Mouse (Mus musculus): Measurements from ENCODE around the gene Trim47. TPM values are rescaled to one million over a fixed set of nuclear protein-coding genes. Genes with fewer than 3 reads are reported as not detected.
"Not testable (repeated sequence)": the region's sequence is repeated elsewhere in the genome, so short reads cannot be mapped to it uniquely, and the experiment has no call there.

The Trim47 gene
- polyA plus RNA-seq, 1 experiment from 2014 or later, result 7.7 TPM

GRCm38 (mm10) chr11:116103572-116103971 lies 23.4 kb downstream of the Trim47 start:
- H3K36me3 ChIP-seq, result no peaks in the 10 kb centered on the region
- no peak overlapping the region for H3K4me2 ChIP-seq (replicated peaks)
- no peak overlapping the region for H3K4me3 ChIP-seq
- ATAC-seq (replicated peaks), result no peak
- no peak overlapping the region for H3K9ac ChIP-seq (replicated peaks)
- H3K27ac ChIP-seq (replicated peaks), result 0 out of 2 replicates have a peak overlapping the region, but pooled peaks have one; percentile 5
- H3K4me1 ChIP-seq, result peaks cover 41% of the 10 kb centered on the region
- H3K9me3 ChIP-seq, result no peaks in the 10 kb centered on the region
- peaks cover 32% of the 10 kb centered on the region for H3K27me3 ChIP-seq
- WGBS, result 72% methylated on average over 12 of the region's 12 CpGs

- no peaks in the 10 kb centered on the region for H3K36me3 ChIP-seq
- no peak overlapping the region for H3K9ac ChIP-seq (replicated peaks)
- H3K4me2 ChIP-seq (replicated peaks), result no peak overlapping the region
- peaks cover 31% of the 10 kb centered on the region for H3K4me1 ChIP-seq
- WGBS, result 38% methylated on average over 3 of the region's 4 CpGs
- H3K9me3 ChIP-seq, result no peaks in the 10 kb centered on the region
- H3K27ac ChIP-seq (replicated peaks), result peak overlapping the region; percentile 80
- H3K27me3 ChIP-seq, result peaks cover 21% of the 10 kb centered on the region
- no peak; the same call in 1 of the 2 replicates for ATAC-seq (replicated peaks)
- no peak overlapping the region for H3K4me3 ChIP-seq
Observed at GRCm38 (mm10) chr11:116102472-116102871, 24.5 kb downstream of the Trim47 start.

- peak; percentile 87 for ATAC-seq (replicated peaks)
- no peak overlapping the region for H3K4me2 ChIP-seq (replicated peaks)
- WGBS, result 7% methylated on average over 11 of the region's 11 CpGs
Observed at GRCm38 (mm10) chr11:116101931-116102381, 25.1 kb downstream of the Trim47 start.

GRCm38 (mm10) chr11:116100839-116101238 lies 26.2 kb downstream of the Trim47 start:
- H3K27ac ChIP-seq (replicated peaks), result peak overlapping the region; percentile 80
- peaks cover 5% of the 10 kb centered on the region for H3K27me3 ChIP-seq
- no peak overlapping the region for H3K4me2 ChIP-seq (replicated peaks)
- no peak overlapping the region for H3K9ac ChIP-seq (replicated peaks)
- H3K4me1 ChIP-seq, result peaks cover 24% of the 10 kb centered on the region
- H3K9me3 ChIP-seq, result no peaks in the 10 kb centered on the region
- H3K36me3 ChIP-seq, result no peaks in the 10 kb centered on the region
- ATAC-seq (replicated peaks), result no peak
- WGBS, result 83% methylated on average over 7 of the region's 7 CpGs
- H3K4me3 ChIP-seq, result no peak overlapping the region

More at GRCm38 (mm10) chr11:116101931-116102381, 25.1 kb downstream of the Trim47 start:
- peaks cover 16% of the 10 kb centered on the region for H3K27me3 ChIP-seq
- H3K4me3 ChIP-seq, result no peak overlapping the region
- H3K4me1 ChIP-seq, result peaks cover 28% of the 10 kb centered on the region
- no peaks in the 10 kb centered on the region for H3K36me3 ChIP-seq
- no peaks in the 10 kb centered on the region for H3K9me3 ChIP-seq
- H3K27ac ChIP-seq (replicated peaks), result peak overlapping the region; percentile 80
- H3K9ac ChIP-seq (replicated peaks), result no peak overlapping the region; the same call in 1 of the 2 replicates

- H3K4me1 ChIP-seq, result peaks cover 24% of the 10 kb centered on the region
- no peak overlapping the region for H3K4me2 ChIP-seq (replicated peaks)
- no peaks in the 10 kb centered on the region for H3K9me3 ChIP-seq
- H3K9ac ChIP-seq (replicated peaks), result no peak overlapping the region
- H3K4me3 ChIP-seq, result no peak overlapping the region
- WGBS, result 85% methylated on average over 6 of the region's 6 CpGs
- no peak overlapping the region for H3K27ac ChIP-seq (replicated peaks)
- no peaks in the 10 kb centered on the region for H3K36me3 ChIP-seq
- ATAC-seq (replicated peaks), result no peak
- peaks cover under 1% of the 10 kb centered on the region; the same call in 1 of the 2 replicates for H3K27me3 ChIP-seq
Observed at GRCm38 (mm10) chr11:116100385-116100784, 26.6 kb downstream of the Trim47 start.

- H3K4me3 ChIP-seq, result no peak overlapping the region
- no peak overlapping the region for H3K4me2 ChIP-seq (replicated peaks)
- ATAC-seq (replicated peaks), result no peak
- H3K4me1 ChIP-seq, result peaks cover 22% of the 10 kb centered on the region
- no peaks in the 10 kb centered on the region for H3K36me3 ChIP-seq
- no peak overlapping the region for H3K9ac ChIP-seq (replicated peaks)
- no peak overlapping the region for H3K27ac ChIP-seq (replicated peaks)
- no peaks in the 10 kb centered on the region for H3K9me3 ChIP-seq
- H3K27me3 ChIP-seq, result no peaks in the 10 kb centered on the region
- 93% methylated on average over 6 of the region's 6 CpGs for WGBS
Observed at GRCm38 (mm10) chr11:116099462-116099861, 27.5 kb downstream of the Trim47 start.

- no peak overlapping the region for H3K4me3 ChIP-seq
- H3K27ac ChIP-seq (replicated peaks), result no peak overlapping the region
- WGBS, result 83% methylated on average over 14 of the region's 14 CpGs
- no peaks in the 10 kb centered on the region for H3K36me3 ChIP-seq
- ATAC-seq (replicated peaks), result no peak
- peaks cover 17% of the 10 kb centered on the region for H3K4me1 ChIP-seq
- no peaks in the 10 kb centered on the region for H3K9me3 ChIP-seq
- H3K9ac ChIP-seq (replicated peaks), result no peak overlapping the region
- H3K4me2 ChIP-seq (replicated peaks), result no peak overlapping the region
- H3K27me3 ChIP-seq, result no peaks in the 10 kb centered on the region
Observed at GRCm38 (mm10) chr11:116098711-116099460, 28.1 kb downstream of the Trim47 start.

- H3K9me3 ChIP-seq, result no peaks in the 10 kb centered on the region
Observed at GRCm38 (mm10) chr11:116096213-116097108, 30.5 kb downstream of the Trim47 start.

GRCm38 (mm10) chr11:116095573-116095972 lies 31.4 kb downstream of the Trim47 start:
- no peak overlapping the region for H3K27ac ChIP-seq (replicated peaks)
- ATAC-seq (replicated peaks), result no peak
- no peaks in the 10 kb centered on the region for H3K27me3 ChIP-seq
- H3K36me3 ChIP-seq, result no peaks in the 10 kb centered on the region
- no peaks in the 10 kb centered on the region for H3K4me1 ChIP-seq
- WGBS, result 87% methylated on average over 3 of the region's 3 CpGs
- H3K4me2 ChIP-seq (replicated peaks), result no peak overlapping the region
- no peaks in the 10 kb centered on the region for H3K9me3 ChIP-seq
- no peak overlapping the region for H3K9ac ChIP-seq (replicated peaks)
- no peak overlapping the region for H3K4me3 ChIP-seq

More at GRCm38 (mm10) chr11:116096213-116097108, 30.5 kb downstream of the Trim47 start:
- no peak for ATAC-seq (replicated peaks)
- Histone ChIP-seq H3K4me2 (replicated peaks) (no peak overlapping the region), H3K4me3 (no peak overlapping the region), H3K4me1 (0 out of 2 replicates have a peak, but pooled peaks cover 1% of the 10 kb centered on the region), H3K27me3 (no peaks in the 10 kb centered on the region), H3K9ac (replicated peaks) (no peak overlapping the region), H3K36me3 (no peaks in the 10 kb centered on the region), H3K27ac (replicated peaks) (no peak overlapping the region)
- 92% methylated on average over 5 of the region's 5 CpGs for WGBS

GRCm38 (mm10) chr11:116093771-116094565 lies 33.0 kb downstream of the Trim47 start:
- 73% methylated on average over 16 of the region's 16 CpGs for WGBS
- H3K9ac ChIP-seq (replicated peaks), result no peak overlapping the region
- H3K4me3 ChIP-seq, result no peak overlapping the region
- no peaks in the 10 kb centered on the region for H3K4me1 ChIP-seq
- no peak overlapping the region for H3K27ac ChIP-seq (replicated peaks)
- H3K27me3 ChIP-seq, result no peaks in the 10 kb centered on the region
- no peaks in the 10 kb centered on the region for H3K36me3 ChIP-seq
- no peak overlapping the region for H3K4me2 ChIP-seq (replicated peaks)
- no peaks in the 10 kb centered on the region for H3K9me3 ChIP-seq
- no peak for ATAC-seq (replicated peaks)

GRCm38 (mm10) chr11:116092959-116093358 lies 34.1 kb downstream of the Trim47 start:
- not testable (repeated sequence) for H3K9ac ChIP-seq (replicated peaks); H3K27ac ChIP-seq (replicated peaks); H3K36me3 ChIP-seq; H3K4me2 ChIP-seq (replicated peaks); H3K4me3 ChIP-seq; ATAC-seq (replicated peaks); H3K27me3 ChIP-seq; H3K9me3 ChIP-seq; H3K4me1 ChIP-seq
- 93% methylated on average over 6 of the region's 6 CpGs for WGBS

Measured in forebrain, embryonic 15.5 days (tissue).